Mouse (Mus musculus): ENCODE measurements at regions not wholly inside any gene's neighbourhood (a gene's known extent, or its start where the extent isn't known, plus 50 kb on each side); places are given as distances from the start of the nearest gene placed in this dataset.

DNA sequence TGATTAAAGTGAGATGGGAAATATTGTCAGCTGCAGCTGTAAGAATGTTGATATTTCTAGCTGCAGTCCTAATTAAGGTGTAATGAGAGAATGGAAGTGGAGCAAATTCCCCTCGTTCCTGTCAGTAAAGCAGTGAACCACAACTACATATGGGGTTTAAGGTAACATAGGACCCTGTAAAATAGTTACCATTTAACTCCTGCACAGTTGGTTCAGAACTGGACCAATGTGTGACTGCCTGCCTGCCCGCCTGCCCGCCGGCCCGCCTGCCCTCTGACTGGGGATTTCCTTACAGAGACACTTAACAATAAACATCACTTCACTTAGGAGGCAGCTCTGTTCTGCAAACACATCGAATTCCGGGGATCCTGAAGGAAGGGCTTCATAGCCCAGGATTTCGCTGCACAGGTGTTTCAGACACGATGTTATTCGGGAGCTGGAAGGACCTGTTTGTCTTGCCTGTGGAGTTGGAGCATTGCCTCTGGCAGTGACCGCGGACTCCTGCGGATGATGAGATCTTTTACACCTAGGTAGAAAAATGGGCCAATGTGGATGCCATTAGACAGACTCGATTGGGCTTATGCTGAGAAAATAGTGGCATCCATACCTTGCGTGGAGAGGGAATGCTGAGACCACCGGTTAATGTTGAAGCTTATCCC is 670.7 kb upstream of the Zeb2 start:
- no peak for TF ChIP-seq POLR2A (IDR thresholded peaks at IDR 0.05; ENCODE audit: borderline replicate concordance, low read depth, low read length)
- no peak for TF ChIP-seq CTCF (IDR thresholded peaks at IDR 0.05; ENCODE audit: low read depth, low read length)
- H3K27ac ChIP-seq (ENCODE audit: insufficient read depth, low read depth, low read length), result no peak overlapping the region
- H3K4me3 ChIP-seq (ENCODE audit: insufficient read depth, low read length), result no peak overlapping the region
- no peaks in the 10 kb centered on the region for H3K4me1 ChIP-seq (ENCODE audit: control insufficient read depth, insufficient read depth, low read length)

DNA sequence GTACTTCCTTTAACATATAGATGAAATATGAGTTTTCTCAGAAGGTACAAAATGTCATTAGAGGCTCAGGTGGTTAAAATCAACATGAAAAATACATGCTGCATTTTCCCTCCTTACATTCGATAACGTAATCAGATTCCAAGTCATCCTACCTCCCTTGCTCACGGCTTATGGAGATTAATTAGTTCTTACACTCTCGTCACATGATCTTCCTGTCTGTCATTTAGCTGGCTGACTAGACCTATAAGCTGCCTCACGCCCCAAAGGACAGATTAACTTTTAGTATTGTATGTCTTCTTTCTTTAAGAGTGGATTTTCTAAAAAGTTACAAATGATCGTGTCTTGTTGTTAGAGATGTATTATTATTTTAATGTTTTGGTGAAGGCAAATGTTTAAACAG is 669.6 kb upstream of the Zeb2 start:
- no peaks in the 10 kb centered on the region for H3K4me1 ChIP-seq (ENCODE audit: control insufficient read depth, insufficient read depth, low read length)
- no peak overlapping the region for H3K4me3 ChIP-seq (ENCODE audit: insufficient read depth, low read length)
- TF ChIP-seq CTCF (IDR thresholded peaks at IDR 0.05; ENCODE audit: low read depth, low read length) (no peak), POLR2A (IDR thresholded peaks at IDR 0.05; ENCODE audit: borderline replicate concordance, low read depth, low read length) (no peak)
- H3K27ac ChIP-seq (ENCODE audit: insufficient read depth, low read depth, low read length), result no peak overlapping the region

DNA sequence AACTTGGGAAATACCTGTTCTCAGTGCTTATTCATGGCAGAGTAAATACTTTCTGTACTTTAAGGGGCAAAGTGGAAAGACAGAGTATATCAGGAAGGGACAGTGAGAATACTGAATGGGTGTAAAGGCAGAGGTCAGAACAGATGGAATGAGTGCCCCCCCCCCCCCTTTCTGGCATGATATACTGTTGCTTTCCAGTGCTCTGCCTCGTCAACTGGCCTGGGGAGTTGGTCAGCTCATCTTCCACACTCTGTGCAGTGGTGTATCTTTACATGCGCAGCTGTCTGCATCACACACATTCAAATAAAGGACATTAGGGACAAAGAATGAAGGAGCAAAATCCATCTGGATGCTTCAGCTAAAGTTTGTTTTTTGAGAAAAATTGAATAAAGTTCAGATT is 668.5 kb upstream of the Zeb2 start:
- Histone ChIP-seq H3K4me1 (ENCODE audit: control insufficient read depth, insufficient read depth, low read length) (no peaks in the 10 kb centered on the region), H3K27ac (ENCODE audit: insufficient read depth, low read depth, low read length) (no peak overlapping the region), H3K4me3 (ENCODE audit: insufficient read depth, low read length) (no peak overlapping the region)
- TF ChIP-seq CTCF (IDR thresholded peaks at IDR 0.05; ENCODE audit: low read depth, low read length), result no peak
- no peak for TF ChIP-seq POLR2A (IDR thresholded peaks at IDR 0.05; ENCODE audit: borderline replicate concordance, low read depth, low read length)

DNA sequence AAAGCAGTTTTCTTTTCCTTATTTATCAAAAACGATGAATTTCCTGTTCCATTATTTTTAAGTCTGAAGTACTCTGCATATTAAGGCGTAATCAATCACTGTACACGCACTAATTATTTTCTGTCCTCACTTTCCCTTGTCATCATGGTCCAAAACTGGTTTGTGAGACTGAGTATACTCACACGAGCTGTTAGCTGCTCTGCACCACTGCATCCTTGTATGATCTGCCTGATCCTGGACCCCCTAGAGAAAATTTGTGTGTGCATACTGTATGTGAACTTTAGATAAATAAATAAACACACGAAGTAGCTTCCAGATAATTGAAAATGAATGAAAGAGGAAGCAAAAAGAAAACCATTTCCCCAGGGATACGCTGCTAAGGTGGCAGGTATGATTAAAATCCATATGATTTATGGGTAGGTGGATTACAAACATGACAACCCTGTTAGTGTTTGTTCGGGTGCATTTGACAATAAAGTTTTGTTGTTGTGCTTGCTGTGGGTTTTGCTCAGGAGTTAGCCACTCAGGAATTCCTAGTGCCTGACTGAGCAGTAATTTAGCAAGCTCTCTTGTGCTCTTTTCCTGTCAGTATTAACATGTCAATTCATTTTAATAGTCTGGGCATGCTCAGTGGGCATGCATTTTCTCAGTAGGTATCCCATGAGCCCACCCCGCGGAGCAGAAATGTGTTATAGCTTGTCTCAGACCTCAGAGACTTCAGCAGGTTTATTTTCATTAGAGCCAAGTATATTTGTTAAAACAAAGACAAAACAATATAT is 666.6 kb upstream of the Zeb2 start:
- Histone ChIP-seq H3K4me3 (ENCODE audit: insufficient read depth, low read length) (no peak overlapping the region), H3K27ac (ENCODE audit: insufficient read depth, low read depth, low read length) (no peak overlapping the region)
- TF ChIP-seq POLR2A (IDR thresholded peaks at IDR 0.05; ENCODE audit: borderline replicate concordance, low read depth, low read length), result no peak

GRCm38 (mm10) chr2:45777466-45777865 is 660.3 kb upstream of the Zeb2 start:
- Histone ChIP-seq H3K4me1 (ENCODE audit: control insufficient read depth, insufficient read depth, low read length) (peaks cover 6% of the 10 kb centered on the region), H3K27ac (ENCODE audit: insufficient read depth, low read depth, low read length) (no peak overlapping the region), H3K4me3 (ENCODE audit: insufficient read depth, low read length) (no peak overlapping the region)
- TF ChIP-seq POLR2A (IDR thresholded peaks at IDR 0.05; ENCODE audit: borderline replicate concordance, low read depth, low read length), result no peak
- TF ChIP-seq CTCF (IDR thresholded peaks at IDR 0.05; ENCODE audit: low read depth, low read length), result no peak

More for the DNA sequence above, 666.6 kb upstream of the Zeb2 start:
- H3K4me1 ChIP-seq (ENCODE audit: control insufficient read depth, insufficient read depth, low read length), result no peaks in the 10 kb centered on the region

GRCm38 (mm10) chr2:45776485-45777135 is 659.4 kb upstream of the Zeb2 start:
- Histone ChIP-seq H3K27ac (ENCODE audit: insufficient read depth, low read depth, low read length) (no peak overlapping the region), H3K4me3 (ENCODE audit: insufficient read depth, low read length) (no peak overlapping the region), H3K4me1 (ENCODE audit: control insufficient read depth, insufficient read depth, low read length) (peaks cover 6% of the 10 kb centered on the region)
- TF ChIP-seq CTCF (IDR thresholded peaks at IDR 0.05; ENCODE audit: low read depth, low read length) (no peak), POLR2A (IDR thresholded peaks at IDR 0.05; ENCODE audit: borderline replicate concordance, low read depth, low read length) (no peak)

GRCm38 (mm10) chr2:45775691-45776090 is 658.5 kb upstream of the Zeb2 start:
- Histone ChIP-seq H3K4me1 (ENCODE audit: control insufficient read depth, insufficient read depth, low read length) (peaks cover 6% of the 10 kb centered on the region), H3K27ac (ENCODE audit: insufficient read depth, low read depth, low read length) (no peak overlapping the region), H3K4me3 (ENCODE audit: insufficient read depth, low read length) (no peak overlapping the region)
- TF ChIP-seq CTCF (IDR thresholded peaks at IDR 0.05; ENCODE audit: low read depth, low read length) (no peak), POLR2A (IDR thresholded peaks at IDR 0.05; ENCODE audit: borderline replicate concordance, low read depth, low read length) (no peak)

- H3K27ac ChIP-seq (ENCODE audit: insufficient read depth, low read depth, low read length), result no peak overlapping the region
- H3K4me3 ChIP-seq (ENCODE audit: insufficient read depth, low read length), result no peak overlapping the region
- TF ChIP-seq POLR2A (IDR thresholded peaks at IDR 0.05; ENCODE audit: borderline replicate concordance, low read depth, low read length) (no peak), CTCF (IDR thresholded peaks at IDR 0.05; ENCODE audit: low read depth, low read length) (no peak)
- H3K4me1 ChIP-seq (ENCODE audit: control insufficient read depth, insufficient read depth, low read length), result peaks cover 6% of the 10 kb centered on the region
Observed at GRCm38 (mm10) chr2:45774416-45774815, 657.2 kb upstream of the Zeb2 start.

DNA sequence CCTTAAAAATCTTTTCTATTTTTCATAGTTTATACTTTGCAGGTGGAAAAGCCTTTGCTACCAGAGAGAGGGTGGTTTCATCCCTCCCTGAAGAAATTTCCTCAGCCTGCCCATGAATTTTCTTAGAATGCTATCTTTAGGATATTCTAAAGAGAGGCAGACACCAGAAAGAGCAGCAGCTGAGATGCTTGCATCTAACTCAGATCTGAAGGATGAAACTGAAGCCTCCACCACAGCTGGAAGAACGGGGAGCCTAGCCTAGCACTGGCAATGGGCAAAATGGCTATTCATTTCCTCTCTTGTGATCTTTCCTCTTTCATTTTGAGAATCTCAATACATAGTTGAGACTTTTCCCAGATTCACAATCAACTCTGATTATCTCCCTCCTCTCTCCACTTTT is 640.0 kb upstream of the Zeb2 start:
- peaks cover 14% of the 10 kb centered on the region for H3K4me1 ChIP-seq (ENCODE audit: control insufficient read depth, insufficient read depth, low read length)
- no peak overlapping the region for H3K27ac ChIP-seq (ENCODE audit: insufficient read depth, low read depth, low read length)
- no peak for TF ChIP-seq POLR2A (IDR thresholded peaks at IDR 0.05; ENCODE audit: borderline replicate concordance, low read depth, low read length)
- no peak for TF ChIP-seq CTCF (IDR thresholded peaks at IDR 0.05; ENCODE audit: low read depth, low read length)
- no peak overlapping the region for H3K4me3 ChIP-seq (ENCODE audit: insufficient read depth, low read length)

- H3K4me1 ChIP-seq (ENCODE audit: control insufficient read depth, insufficient read depth, low read length), result peaks cover 19% of the 10 kb centered on the region
- H3K4me3 ChIP-seq (ENCODE audit: insufficient read depth, low read length), result no peak overlapping the region
- no peak for TF ChIP-seq POLR2A (IDR thresholded peaks at IDR 0.05; ENCODE audit: borderline replicate concordance, low read depth, low read length)
- TF ChIP-seq CTCF (IDR thresholded peaks at IDR 0.05; ENCODE audit: low read depth, low read length), result no peak
- no peak overlapping the region for H3K27ac ChIP-seq (ENCODE audit: insufficient read depth, low read depth, low read length)
Observed at GRCm38 (mm10) chr2:45756395-45756794, 639.2 kb upstream of the Zeb2 start.

Measured in bone marrow macrophage, adult 2 months (primary cell).